Mouse (Mus musculus): Measurements from ENCODE around the gene Slco3a1. TPM values are rescaled to one million over a fixed set of nuclear protein-coding genes. Genes with fewer than 3 reads are reported as not detected.

Gene Slco3a1
- polyA plus RNA-seq, 1 experiment: 1.2 TPM

- H3K4me1 ChIP-seq (ENCODE audit: control insufficient read depth, insufficient read depth, low read length): no peaks in the 10 kb centered on the region
- H3K9me3 ChIP-seq (replicated peaks; ENCODE audit: control insufficient read depth, insufficient read depth, low read length, poor library complexity, severe bottlenecking): no peaks in the 10 kb centered on the region
- H3K27me3 ChIP-seq (ENCODE audit: control insufficient read depth, insufficient read depth, low read length, poor library complexity, severe bottlenecking): no peaks in the 10 kb centered on the region
- TF ChIP-seq CTCF (IDR thresholded peaks at IDR 0.05; ENCODE audit: low read depth, low read length): no peak
- TF ChIP-seq POLR2A (IDR thresholded peaks at IDR 0.05; ENCODE audit: insufficient read depth, low read length): no peak
- no peak for TF ChIP-seq EP300 (IDR thresholded peaks at IDR 0.05; ENCODE audit: insufficient read depth, low read depth, low read length)
- H3K4me3 ChIP-seq (ENCODE audit: low read depth, low read length): no peak overlapping the region
- no peaks in the 10 kb centered on the region for H3K36me3 ChIP-seq (ENCODE audit: control insufficient read depth, insufficient read depth, low read length, poor library complexity, severe bottlenecking)
- H3K9ac ChIP-seq (ENCODE audit: low read depth, poor library complexity, severe bottlenecking): no peak overlapping the region
- no peak overlapping the region for H3K27ac ChIP-seq (ENCODE audit: insufficient read depth, low read length)
These were observed 104.8 kb downstream of the Slco3a1 start for GRCm38 (mm10) chr7:74449802-74450201.

GRCm38 (mm10) chr7:74447781-74448180 is 106.8 kb downstream of the Slco3a1 start:
- Histone ChIP-seq H3K27me3 (ENCODE audit: control insufficient read depth, insufficient read depth, low read length, poor library complexity, severe bottlenecking) (no peaks in the 10 kb centered on the region), H3K27ac (ENCODE audit: insufficient read depth, low read length) (no peak overlapping the region), H3K9ac (ENCODE audit: low read depth, poor library complexity, severe bottlenecking) (no peak overlapping the region), H3K36me3 (ENCODE audit: control insufficient read depth, insufficient read depth, low read length, poor library complexity, severe bottlenecking) (no peaks in the 10 kb centered on the region), H3K4me1 (ENCODE audit: control insufficient read depth, insufficient read depth, low read length) (no peaks in the 10 kb centered on the region), H3K4me3 (ENCODE audit: low read depth, low read length) (no peak overlapping the region), H3K9me3 (replicated peaks; ENCODE audit: control insufficient read depth, insufficient read depth, low read length, poor library complexity, severe bottlenecking) (no peaks in the 10 kb centered on the region)
- TF ChIP-seq EP300 (IDR thresholded peaks at IDR 0.05; ENCODE audit: insufficient read depth, low read depth, low read length) (no peak), CTCF (IDR thresholded peaks at IDR 0.05; ENCODE audit: low read depth, low read length) (no peak), POLR2A (IDR thresholded peaks at IDR 0.05; ENCODE audit: insufficient read depth, low read length) (no peak)

- H3K27ac ChIP-seq (ENCODE audit: insufficient read depth, low read length): no peak overlapping the region
- H3K4me3 ChIP-seq (ENCODE audit: low read depth, low read length): no peak overlapping the region
- no peak for TF ChIP-seq CTCF (IDR thresholded peaks at IDR 0.05; ENCODE audit: low read depth, low read length)
- TF ChIP-seq EP300 (IDR thresholded peaks at IDR 0.05; ENCODE audit: insufficient read depth, low read depth, low read length): no peak
- TF ChIP-seq POLR2A (IDR thresholded peaks at IDR 0.05; ENCODE audit: insufficient read depth, low read length): no peak
- H3K4me1 ChIP-seq (ENCODE audit: control insufficient read depth, insufficient read depth, low read length): no peaks in the 10 kb centered on the region
- no peaks in the 10 kb centered on the region for H3K27me3 ChIP-seq (ENCODE audit: control insufficient read depth, insufficient read depth, low read length, poor library complexity, severe bottlenecking)
- no peaks in the 10 kb centered on the region for H3K36me3 ChIP-seq (ENCODE audit: control insufficient read depth, insufficient read depth, low read length, poor library complexity, severe bottlenecking)
- H3K9me3 ChIP-seq (replicated peaks; ENCODE audit: control insufficient read depth, insufficient read depth, low read length, poor library complexity, severe bottlenecking): no peaks in the 10 kb centered on the region
- H3K9ac ChIP-seq (ENCODE audit: low read depth, poor library complexity, severe bottlenecking): no peak overlapping the region
These were observed 109.4 kb downstream of the Slco3a1 start for GRCm38 (mm10) chr7:74445148-74445547.

- no peaks in the 10 kb centered on the region for H3K9me3 ChIP-seq (replicated peaks; ENCODE audit: control insufficient read depth, insufficient read depth, low read length, poor library complexity, severe bottlenecking)
- no peaks in the 10 kb centered on the region for H3K36me3 ChIP-seq (ENCODE audit: control insufficient read depth, insufficient read depth, low read length, poor library complexity, severe bottlenecking)
- no peaks in the 10 kb centered on the region for H3K4me1 ChIP-seq (ENCODE audit: control insufficient read depth, insufficient read depth, low read length)
- H3K27ac ChIP-seq (ENCODE audit: insufficient read depth, low read length): no peak overlapping the region
- H3K4me3 ChIP-seq (ENCODE audit: low read depth, low read length): no peak overlapping the region
- H3K9ac ChIP-seq (ENCODE audit: low read depth, poor library complexity, severe bottlenecking): no peak overlapping the region
- no peaks in the 10 kb centered on the region for H3K27me3 ChIP-seq (ENCODE audit: control insufficient read depth, insufficient read depth, low read length, poor library complexity, severe bottlenecking)
- TF ChIP-seq EP300 (IDR thresholded peaks at IDR 0.05; ENCODE audit: insufficient read depth, low read depth, low read length): no peak
- no peak for TF ChIP-seq CTCF (IDR thresholded peaks at IDR 0.05; ENCODE audit: low read depth, low read length)
- no peak for TF ChIP-seq POLR2A (IDR thresholded peaks at IDR 0.05; ENCODE audit: insufficient read depth, low read length)
These were observed 112.2 kb downstream of the Slco3a1 start for GRCm38 (mm10) chr7:74442380-74442779.

GRCm38 (mm10) chr7:74437534-74437933 is 117.0 kb downstream of the Slco3a1 start:
- H3K4me3 ChIP-seq (ENCODE audit: low read depth, low read length): no peak overlapping the region
- TF ChIP-seq POLR2A (IDR thresholded peaks at IDR 0.05; ENCODE audit: insufficient read depth, low read length): no peak
- no peak for TF ChIP-seq CTCF (IDR thresholded peaks at IDR 0.05; ENCODE audit: low read depth, low read length)
- no peak for TF ChIP-seq EP300 (IDR thresholded peaks at IDR 0.05; ENCODE audit: insufficient read depth, low read depth, low read length)
- H3K27ac ChIP-seq (ENCODE audit: insufficient read depth, low read length): no peak overlapping the region
- H3K4me1 ChIP-seq (ENCODE audit: control insufficient read depth, insufficient read depth, low read length): no peaks in the 10 kb centered on the region
- H3K9me3 ChIP-seq (replicated peaks; ENCODE audit: control insufficient read depth, insufficient read depth, low read length, poor library complexity, severe bottlenecking): no peaks in the 10 kb centered on the region
- H3K36me3 ChIP-seq (ENCODE audit: control insufficient read depth, insufficient read depth, low read length, poor library complexity, severe bottlenecking): no peaks in the 10 kb centered on the region
- H3K27me3 ChIP-seq (ENCODE audit: control insufficient read depth, insufficient read depth, low read length, poor library complexity, severe bottlenecking): no peaks in the 10 kb centered on the region
- H3K9ac ChIP-seq (ENCODE audit: low read depth, poor library complexity, severe bottlenecking): no peak overlapping the region

GRCm38 (mm10) chr7:74436642-74437041 is 117.9 kb downstream of the Slco3a1 start:
- H3K9me3 ChIP-seq (replicated peaks; ENCODE audit: control insufficient read depth, insufficient read depth, low read length, poor library complexity, severe bottlenecking): no peaks in the 10 kb centered on the region
- H3K9ac ChIP-seq (ENCODE audit: low read depth, poor library complexity, severe bottlenecking): no peak overlapping the region
- no peaks in the 10 kb centered on the region for H3K27me3 ChIP-seq (ENCODE audit: control insufficient read depth, insufficient read depth, low read length, poor library complexity, severe bottlenecking)
- no peak overlapping the region for H3K27ac ChIP-seq (ENCODE audit: insufficient read depth, low read length)
- TF ChIP-seq EP300 (IDR thresholded peaks at IDR 0.05; ENCODE audit: insufficient read depth, low read depth, low read length): no peak
- TF ChIP-seq CTCF (IDR thresholded peaks at IDR 0.05; ENCODE audit: low read depth, low read length): no peak
- no peak for TF ChIP-seq POLR2A (IDR thresholded peaks at IDR 0.05; ENCODE audit: insufficient read depth, low read length)
- H3K36me3 ChIP-seq (ENCODE audit: control insufficient read depth, insufficient read depth, low read length, poor library complexity, severe bottlenecking): no peaks in the 10 kb centered on the region
- no peaks in the 10 kb centered on the region for H3K4me1 ChIP-seq (ENCODE audit: control insufficient read depth, insufficient read depth, low read length)
- no peak overlapping the region for H3K4me3 ChIP-seq (ENCODE audit: low read depth, low read length)

Data from ES-Bruce4 (cell line).